Mouse (Mus musculus) CD8-positive naive resting alpha-beta T cell, adult 2 months (primary cell): Measurements from ENCODE around the gene Tk1.

Experiments
- DNase-seq, 2 experiments: peaks; one replicate each; pipeline ENCODE4 v3.0.0; 2022; ENCODE audit warnings: low read depth in 2 of 2, low spot score in 2 of 2

Tk1 gene

DNA sequence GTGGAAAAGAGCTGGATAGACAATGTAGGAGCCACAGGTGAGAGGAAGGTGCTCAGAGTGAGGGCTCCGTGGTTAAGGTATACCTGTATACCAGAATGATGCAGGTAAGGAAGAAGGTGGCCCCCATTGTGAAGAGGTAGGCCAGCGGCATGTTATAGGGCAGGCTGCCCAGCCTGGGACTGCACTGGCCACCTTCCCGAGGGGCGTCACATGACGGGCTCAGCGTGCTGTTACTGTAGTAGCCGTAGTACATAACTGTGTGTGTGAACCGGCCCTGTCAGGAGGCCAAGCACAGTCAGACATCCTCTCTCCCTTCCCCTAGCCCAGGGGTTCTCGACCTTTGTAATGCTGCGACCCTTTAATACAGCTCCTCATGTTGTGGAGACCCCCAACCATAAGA lies 51.0 kb downstream of the Tk1 start:
- DNase-seq: no peak

DNA sequence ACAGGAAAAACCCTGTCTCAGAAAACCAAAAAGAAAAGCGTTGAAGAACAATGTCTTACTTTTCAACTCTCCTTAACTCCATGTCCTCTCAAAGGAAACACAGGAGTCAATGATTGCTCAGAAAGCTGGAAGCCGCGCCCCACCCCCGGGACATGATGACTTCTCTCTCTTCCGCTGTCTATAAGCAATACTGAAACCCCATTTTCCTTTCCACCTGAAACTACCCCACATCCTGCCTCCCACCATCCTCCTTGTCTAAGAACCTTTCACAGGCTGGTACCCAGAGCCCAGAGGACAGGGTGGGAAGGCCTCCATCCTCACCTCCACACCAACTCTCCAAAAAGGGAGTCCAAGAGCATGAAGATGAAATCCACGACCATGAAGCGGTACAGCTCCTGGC lies 53.5 kb downstream of the Tk1 start:
- no peak for DNase-seq

DNA sequence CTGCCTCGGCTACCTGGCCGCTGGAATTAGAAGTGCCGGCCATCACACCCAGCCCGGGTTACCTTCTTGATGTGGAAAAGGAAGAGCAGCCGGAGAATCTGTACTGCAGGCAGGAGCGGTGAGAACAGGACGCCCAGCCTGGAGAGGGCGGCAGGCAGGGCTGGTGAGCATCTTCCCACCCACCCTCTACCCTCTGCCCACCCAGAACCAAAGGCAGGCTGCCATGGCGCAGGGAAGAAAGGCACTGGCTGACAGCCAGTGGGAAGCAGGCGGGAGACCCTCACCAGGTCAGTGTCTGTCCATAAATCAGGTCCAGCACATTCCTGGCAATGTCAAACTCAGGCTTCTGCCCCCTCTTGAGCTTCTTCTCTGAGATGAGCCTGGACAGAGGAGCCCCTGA lies 55.5 kb downstream of the Tk1 start:
- DNase-seq: no peak

DNA sequence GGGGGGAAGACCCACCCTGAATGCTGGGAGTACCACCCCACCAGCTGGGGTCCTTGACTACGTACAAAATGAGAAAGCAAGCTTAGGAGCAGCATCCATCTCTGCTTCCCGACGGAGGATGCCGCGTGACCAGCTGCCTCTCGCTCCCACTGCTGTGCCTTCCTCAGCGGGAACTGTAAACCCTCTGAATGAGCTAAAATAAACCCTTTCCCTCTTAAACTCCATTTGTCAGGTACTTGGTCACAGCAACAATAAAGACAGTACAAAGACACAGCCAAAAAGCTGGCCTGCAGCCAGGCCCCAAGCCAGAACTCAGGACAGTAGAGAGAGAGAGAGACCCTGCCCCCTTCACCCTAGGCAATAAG lies 56.2 kb downstream of the Tk1 start:
- no peak for DNase-seq

DNA sequence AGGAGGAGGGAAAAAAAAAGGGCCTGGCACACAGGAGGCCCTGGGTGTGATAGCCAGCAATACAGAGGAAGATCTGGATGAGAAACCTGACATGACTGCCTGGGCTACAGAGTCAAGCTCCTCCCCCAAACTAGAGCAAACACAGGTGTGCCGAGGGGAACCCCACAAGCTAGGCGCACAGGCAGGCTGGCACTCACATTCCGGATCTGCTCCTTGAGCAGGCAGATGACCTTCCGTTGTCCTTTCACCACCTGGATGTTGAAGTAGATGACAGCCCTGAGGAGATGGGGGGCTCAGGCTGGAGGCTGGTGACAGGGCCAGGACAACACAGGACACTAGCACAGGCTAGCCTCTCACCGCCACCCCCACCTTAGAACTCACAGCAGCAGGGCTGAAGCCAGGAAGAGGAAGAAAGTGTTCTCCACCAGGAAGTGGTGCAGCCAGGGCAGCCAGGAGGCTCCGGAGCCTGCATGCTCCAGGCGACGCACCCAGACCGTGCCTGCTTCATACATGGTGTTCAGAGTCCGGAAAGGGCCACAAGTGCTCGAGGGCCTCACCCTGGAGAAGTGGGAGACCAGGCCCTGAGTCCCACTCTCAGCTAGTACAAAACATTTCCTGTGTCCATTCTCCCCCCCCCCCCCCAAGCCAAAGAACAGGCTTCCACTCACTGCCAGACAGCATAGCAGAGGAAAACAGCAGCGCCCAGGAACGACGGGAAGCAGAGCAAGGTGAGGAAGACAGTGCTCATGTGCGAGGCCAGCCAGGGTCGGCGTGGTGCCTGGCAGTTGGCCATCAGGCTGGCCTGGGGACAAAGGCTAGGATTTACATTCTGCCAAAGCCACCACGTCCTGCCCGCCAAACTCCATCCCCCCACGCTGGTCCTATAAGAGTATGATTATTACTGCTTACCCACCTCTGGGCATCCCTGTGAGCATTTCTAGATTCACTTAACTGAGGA lies 56.9 kb downstream of the Tk1 start:
- no peak for DNase-seq

DNA sequence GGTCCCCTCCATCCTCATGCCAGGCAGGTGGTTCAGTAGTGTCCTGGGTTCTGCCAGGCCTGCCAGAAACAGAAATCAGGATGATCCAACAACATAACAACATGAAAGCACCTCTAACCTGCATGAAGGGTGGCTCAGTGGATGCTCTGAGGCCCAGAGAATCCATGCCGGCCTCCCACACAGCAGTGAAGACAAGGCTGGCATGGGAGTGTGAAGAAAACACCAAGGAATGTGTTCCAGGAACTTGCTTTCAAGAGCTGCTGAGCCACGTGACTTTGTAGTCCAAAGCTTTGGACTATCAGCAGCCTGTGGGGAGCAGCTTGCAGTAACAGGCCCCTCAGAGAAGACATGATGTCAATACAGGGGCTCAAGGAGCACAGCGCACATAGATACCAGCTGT lies 59.6 kb downstream of the Tk1 start:
- DNase-seq: no peak
